Mouse (Mus musculus) heart, postnatal 0 days (tissue): ENCODE data around the gene Trmt1.

Experiments used
- CTCF ChIP-seq: IDR thresholded peaks from 2 replicates; pipeline ENCODE4 v1.5.1; 2016; ENCODE audit warnings: antibody characterized with exemption, control low read depth, low read depth
- EP300 ChIP-seq: IDR thresholded peaks from 2 replicates; pipeline ENCODE4 v1.6.1; 2016; ENCODE audit warnings: antibody characterized with exemption, low read depth

DNA sequence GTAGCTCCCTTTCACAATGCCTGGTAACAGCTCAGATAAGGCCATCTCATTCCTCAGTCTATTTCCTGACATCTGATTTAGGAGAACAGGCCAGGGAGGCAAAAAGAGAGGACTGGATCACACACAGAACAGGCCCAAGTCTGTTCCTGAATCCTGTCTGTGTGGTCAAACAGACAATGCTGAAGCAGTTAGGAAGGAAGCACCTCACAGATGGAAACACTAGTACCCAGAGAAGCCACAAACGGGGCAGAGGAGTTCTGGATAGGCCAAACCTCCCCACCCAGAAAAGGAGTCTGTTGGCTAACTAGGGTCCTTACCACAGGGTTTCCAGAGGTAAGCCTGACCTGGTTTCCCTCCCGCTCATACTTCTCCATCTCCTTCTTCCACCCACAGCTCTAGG, 3.9 kb upstream of the Trmt1 start:
- TF ChIP-seq EP300 (no peak), CTCF (no peak)
